Mouse (Mus musculus): Measurements from ENCODE around the gene 6030408B16Rik. TPM values are rescaled to one million over a fixed set of nuclear protein-coding genes. Genes with fewer than 3 reads are reported as not detected.
A peak's percentile ranks its signal among the peaks of the same experiment; 100 is the strongest.

Gene 6030408B16Rik
- polyA plus RNA-seq, 1 experiment from 2014 or later, result 1.7 TPM

- Histone ChIP-seq H3K9ac (replicated peaks; ENCODE audit: low read length) (no peak overlapping the region), H3K36me3 (replicated peaks; ENCODE audit: control insufficient read depth, insufficient read depth, low read depth, low read length) (no peaks in the 10 kb centered on the region), H3K9me3 (replicated peaks; ENCODE audit: control insufficient read depth, low read length) (no peaks in the 10 kb centered on the region), H3K27me3 (ENCODE audit: control insufficient read depth, insufficient read depth, low read length) (peaks cover 3% of the 10 kb centered on the region; the same call in 1 of the 2 replicates), H3K4me3 (ENCODE audit: low read depth, low read length) (no peak overlapping the region), H3K4me1 (ENCODE audit: control insufficient read depth, insufficient read depth, low read length) (no peaks in the 10 kb centered on the region), H3K27ac (replicated peaks; ENCODE audit: low read depth, low read length) (no peak overlapping the region), H3K4me2 (ENCODE audit: low read depth, low read length) (no peak overlapping the region)
- WGBS, result 77% methylated on average over 15 of the region's 15 CpGs
- ATAC-seq (replicated peaks; ENCODE audit: insufficient number of reproducible peaks, low FRiP score, low TSS enrichment, low read depth) (no peak), DNase-seq (ENCODE audit: low spot score) (no peak)
Measured at GRCm38 (mm10) chr15:101271513-101271912, 21.5 kb upstream of the 6030408B16Rik start.

GRCm38 (mm10) chr15:101274380-101274779 lies 18.6 kb upstream of the 6030408B16Rik start:
- WGBS, result 65% methylated on average over 6 of the region's 6 CpGs
- Histone ChIP-seq H3K9ac (replicated peaks; ENCODE audit: low read length) (no peak overlapping the region), H3K4me3 (ENCODE audit: low read depth, low read length) (no peak overlapping the region), H3K4me2 (ENCODE audit: low read depth, low read length) (no peak overlapping the region), H3K27me3 (ENCODE audit: control insufficient read depth, insufficient read depth, low read length) (no peaks in the 10 kb centered on the region), H3K9me3 (replicated peaks; ENCODE audit: control insufficient read depth, low read length) (no peaks in the 10 kb centered on the region), H3K4me1 (ENCODE audit: control insufficient read depth, insufficient read depth, low read length) (no peaks in the 10 kb centered on the region), H3K36me3 (replicated peaks; ENCODE audit: control insufficient read depth, insufficient read depth, low read depth, low read length) (no peaks in the 10 kb centered on the region), H3K27ac (replicated peaks; ENCODE audit: low read depth, low read length) (no peak overlapping the region)
- ATAC-seq (replicated peaks; ENCODE audit: insufficient number of reproducible peaks, low FRiP score, low TSS enrichment, low read depth) (no peak), DNase-seq (ENCODE audit: low spot score) (no peak)

- no peaks in the 10 kb centered on the region for H3K4me1 ChIP-seq (ENCODE audit: control insufficient read depth, insufficient read depth, low read length)
- no peak overlapping the region for H3K27ac ChIP-seq (replicated peaks; ENCODE audit: low read depth, low read length)
- H3K36me3 ChIP-seq (replicated peaks; ENCODE audit: control insufficient read depth, insufficient read depth, low read depth, low read length), result no peaks in the 10 kb centered on the region
- no peak overlapping the region for H3K4me3 ChIP-seq (ENCODE audit: low read depth, low read length)
- H3K4me2 ChIP-seq (ENCODE audit: low read depth, low read length), result no peak overlapping the region
- ATAC-seq (replicated peaks; ENCODE audit: insufficient number of reproducible peaks, low FRiP score, low TSS enrichment, low read depth) (no peak; the same call in 1 of the 2 replicates), DNase-seq (ENCODE audit: low spot score) (peak; percentile 41)
- H3K9ac ChIP-seq (replicated peaks; ENCODE audit: low read length), result no peak overlapping the region
- no peaks in the 10 kb centered on the region for H3K9me3 ChIP-seq (replicated peaks; ENCODE audit: control insufficient read depth, low read length)
- H3K27me3 ChIP-seq (ENCODE audit: control insufficient read depth, insufficient read depth, low read length), result no peaks in the 10 kb centered on the region
- WGBS, result 25% methylated on average over 11 of the region's 11 CpGs
Measured at GRCm38 (mm10) chr15:101277351-101277899, 15.6 kb upstream of the 6030408B16Rik start.

GRCm38 (mm10) chr15:101278589-101278988 lies 14.4 kb upstream of the 6030408B16Rik start:
- no peak overlapping the region for H3K4me2 ChIP-seq (ENCODE audit: low read depth, low read length)
- WGBS, result 47% methylated on average over 5 of the region's 5 CpGs
- no peaks in the 10 kb centered on the region for H3K27me3 ChIP-seq (ENCODE audit: control insufficient read depth, insufficient read depth, low read length)
- no peaks in the 10 kb centered on the region for H3K9me3 ChIP-seq (replicated peaks; ENCODE audit: control insufficient read depth, low read length)
- no peaks in the 10 kb centered on the region for H3K36me3 ChIP-seq (replicated peaks; ENCODE audit: control insufficient read depth, insufficient read depth, low read depth, low read length)
- H3K9ac ChIP-seq (replicated peaks; ENCODE audit: low read length), result no peak overlapping the region
- H3K4me3 ChIP-seq (ENCODE audit: low read depth, low read length), result no peak overlapping the region
- DNase-seq (ENCODE audit: low spot score) (no peak), ATAC-seq (replicated peaks; ENCODE audit: insufficient number of reproducible peaks, low FRiP score, low TSS enrichment, low read depth) (no peak)
- H3K4me1 ChIP-seq (ENCODE audit: control insufficient read depth, insufficient read depth, low read length), result no peaks in the 10 kb centered on the region
- H3K27ac ChIP-seq (replicated peaks; ENCODE audit: low read depth, low read length), result no peak overlapping the region

GRCm38 (mm10) chr15:101279430-101279999 lies 13.5 kb upstream of the 6030408B16Rik start:
- no peak for ATAC-seq (replicated peaks; ENCODE audit: insufficient number of reproducible peaks, low FRiP score, low TSS enrichment, low read depth)
- H3K36me3 ChIP-seq (replicated peaks; ENCODE audit: control insufficient read depth, insufficient read depth, low read depth, low read length), result no peaks in the 10 kb centered on the region
- H3K4me1 ChIP-seq (ENCODE audit: control insufficient read depth, insufficient read depth, low read length), result no peaks in the 10 kb centered on the region
- H3K9me3 ChIP-seq (replicated peaks; ENCODE audit: control insufficient read depth, low read length), result no peaks in the 10 kb centered on the region
- WGBS, result 56% methylated on average over 12 of the region's 12 CpGs
- H3K27me3 ChIP-seq (ENCODE audit: control insufficient read depth, insufficient read depth, low read length), result no peaks in the 10 kb centered on the region
- no peak overlapping the region for H3K27ac ChIP-seq (replicated peaks; ENCODE audit: low read depth, low read length)
- no peak for DNase-seq (ENCODE audit: low spot score)
- no peak overlapping the region for H3K4me2 ChIP-seq (ENCODE audit: low read depth, low read length)
- H3K4me3 ChIP-seq (ENCODE audit: low read depth, low read length), result no peak overlapping the region
- H3K9ac ChIP-seq (replicated peaks; ENCODE audit: low read length), result no peak overlapping the region

- Histone ChIP-seq H3K27me3 (ENCODE audit: control insufficient read depth, insufficient read depth, low read length) (no peaks in the 10 kb centered on the region), H3K9me3 (replicated peaks; ENCODE audit: control insufficient read depth, low read length) (no peaks in the 10 kb centered on the region), H3K4me3 (ENCODE audit: low read depth, low read length) (no peak overlapping the region), H3K4me1 (ENCODE audit: control insufficient read depth, insufficient read depth, low read length) (no peaks in the 10 kb centered on the region; the same call in 1 of the 2 replicates), H3K36me3 (replicated peaks; ENCODE audit: control insufficient read depth, insufficient read depth, low read depth, low read length) (no peaks in the 10 kb centered on the region), H3K4me2 (ENCODE audit: low read depth, low read length) (no peak overlapping the region), H3K27ac (replicated peaks; ENCODE audit: low read depth, low read length) (no peak overlapping the region), H3K9ac (replicated peaks; ENCODE audit: low read length) (no peak overlapping the region)
- 78% methylated on average over 5 of the region's 5 CpGs for WGBS
- no peak for ATAC-seq (replicated peaks; ENCODE audit: insufficient number of reproducible peaks, low FRiP score, low TSS enrichment, low read depth)
- no peak for DNase-seq (ENCODE audit: low spot score)
Measured at GRCm38 (mm10) chr15:101282471-101282870, 10.5 kb upstream of the 6030408B16Rik start.

GRCm38 (mm10) chr15:101283183-101283910 lies 9.7 kb upstream of the 6030408B16Rik start:
- H3K9me3 ChIP-seq (replicated peaks; ENCODE audit: control insufficient read depth, low read length), result no peaks in the 10 kb centered on the region
- H3K4me1 ChIP-seq (ENCODE audit: control insufficient read depth, insufficient read depth, low read length), result no peaks in the 10 kb centered on the region; the same call in 1 of the 2 replicates
- peak; percentile 90 for DNase-seq (ENCODE audit: low spot score)
- H3K4me2 ChIP-seq (ENCODE audit: low read depth, low read length), result peak overlapping the region; percentile 77
- H3K36me3 ChIP-seq (replicated peaks; ENCODE audit: control insufficient read depth, insufficient read depth, low read depth, low read length), result no peaks in the 10 kb centered on the region
- H3K27me3 ChIP-seq (ENCODE audit: control insufficient read depth, insufficient read depth, low read length), result no peaks in the 10 kb centered on the region
- H3K9ac ChIP-seq (replicated peaks; ENCODE audit: low read length), result peak overlapping the region; percentile 84
- 1% methylated on average over 26 of the region's 26 CpGs for WGBS
- H3K4me3 ChIP-seq (ENCODE audit: low read depth, low read length), result peak overlapping the region; percentile 88
- no peak for ATAC-seq (replicated peaks; ENCODE audit: insufficient number of reproducible peaks, low FRiP score, low TSS enrichment, low read depth)
- no peak overlapping the region for H3K27ac ChIP-seq (replicated peaks; ENCODE audit: low read depth, low read length)

All from embryonic facial prominence, embryonic 11.5 days (tissue).